ENCODE assay signal across 8 mouse cellular contexts in the genomic region with DNA sequence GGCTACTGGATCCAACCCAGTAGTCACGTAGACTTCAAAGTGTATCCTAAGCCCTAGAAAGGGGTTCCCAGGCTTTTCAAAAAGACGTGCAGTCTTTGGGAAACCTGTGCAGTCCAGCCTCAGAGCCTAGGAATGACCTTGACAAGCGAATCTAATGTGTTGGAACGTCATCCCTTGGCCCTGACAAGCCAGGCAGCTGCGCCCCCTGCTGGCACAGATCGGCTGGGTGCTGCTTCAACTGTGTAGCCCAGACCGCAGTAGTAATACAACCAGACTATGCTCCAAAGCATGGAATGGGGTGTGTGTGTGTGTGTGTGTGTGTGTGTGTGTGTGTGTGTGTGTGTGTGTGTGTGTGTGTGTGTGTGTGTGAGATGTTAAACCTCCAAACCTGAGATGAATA.
DNase-seq lines count a peak whose midpoint lies in the region; ATAC-seq and TF ChIP-seq lines count a peak whose summit lies in the region.

No protein-coding gene starts in this region.

- peak; percentile 73 for DNase-seq in c-Kit-positive CD71-positive TER-119-negative erythroid progenitor cells, embryonic 14.5 days (ENCODE audit: low read depth)
- DNase-seq in kidney, postnatal 25 days, result peak; percentile 81 to 90
- peak; percentile 61 to 66 (median 65) for DNase-seq in liver, embryonic 14.5 days (ENCODE audit: low read depth in 3 of 3, low spot score in 3 of 3)
- peak; percentile 42 for DNase-seq in testis, postnatal 14 days (ENCODE audit: low spot score)

- H3K4me2 ChIP-seq in forebrain, embryonic 13.5 days, result no peak overlapping the region
- no peak overlapping the region for H3K4me2 ChIP-seq in heart, embryonic 16.5 days (ENCODE audit: low read depth, low read length)
- H3K4me2 ChIP-seq in liver, embryonic 14.5 days (ENCODE audit: low read depth), result peak overlapping the region; percentile 36
- H3K4me2 ChIP-seq in neural tube, embryonic 14.5 days (ENCODE audit: low read depth, low read length), result no peak overlapping the region

- H3K27me3 ChIP-seq in E14TG2a.4 (ENCODE audit: insufficient read depth, low read length), result peaks cover 17% of the 10 kb centered on the region
- peaks cover 60% of the 10 kb centered on the region for H3K27me3 ChIP-seq in forebrain, embryonic 13.5 days
- H3K27me3 ChIP-seq in heart, embryonic 16.5 days (ENCODE audit: control insufficient read depth, insufficient read depth, low read length), result no peaks in the 10 kb centered on the region
- H3K27me3 ChIP-seq in liver, embryonic 14.5 days (ENCODE audit: control insufficient read depth, insufficient read depth, low read length), result no peaks in the 10 kb centered on the region
- no peaks in the 10 kb centered on the region for H3K27me3 ChIP-seq in neural tube, embryonic 14.5 days (ENCODE audit: control insufficient read depth, insufficient read depth, low read length)

- no peaks in the 10 kb centered on the region for H3K9me3 ChIP-seq in E14TG2a.4 (ENCODE audit: low read length)
- H3K9me3 ChIP-seq in forebrain, embryonic 13.5 days (replicated peaks), result no peaks in the 10 kb centered on the region
- no peaks in the 10 kb centered on the region for H3K9me3 ChIP-seq in heart, embryonic 16.5 days (replicated peaks; ENCODE audit: control insufficient read depth, low read length)
- H3K9me3 ChIP-seq in liver, embryonic 14.5 days (ENCODE audit: control insufficient read depth, low read length), result no peaks in the 10 kb centered on the region
- no peaks in the 10 kb centered on the region for H3K9me3 ChIP-seq in neural tube, embryonic 14.5 days (ENCODE audit: control insufficient read depth, low read length)

- no peak overlapping the region; the same call in 1 of the 2 replicates for H3K27ac ChIP-seq in forebrain, embryonic 13.5 days
- H3K27ac ChIP-seq in heart, embryonic 16.5 days (ENCODE audit: low read length), result peak overlapping the region; percentile 63
- no peak overlapping the region for H3K27ac ChIP-seq in liver, embryonic 14.5 days
- H3K27ac ChIP-seq in neural tube, embryonic 14.5 days (ENCODE audit: low read depth, low read length), result no peak overlapping the region; the same call in 1 of the 2 replicates

- peak; percentile 68 for TF ChIP-seq CTCF in E14TG2a.4 (conservative IDR thresholded peaks at IDR 0.05; ENCODE audit: low read length)
- TF ChIP-seq CTCF in liver, embryonic 14.5 days (IDR thresholded peaks at IDR 0.05; ENCODE audit: low read depth), result peak; percentile 99

- no peak overlapping the region for H3K4me3 ChIP-seq in E14TG2a.4 (replicated peaks; ENCODE audit: low read length)
- no peak overlapping the region for H3K4me3 ChIP-seq in forebrain, embryonic 13.5 days
- H3K4me3 ChIP-seq in heart, embryonic 16.5 days (ENCODE audit: low read length), result no peak overlapping the region
- H3K4me3 ChIP-seq in liver, embryonic 14.5 days (ENCODE audit: insufficient read depth in 1 of 2, low read depth in 2 of 2, low read length in 2 of 2), result no peak overlapping the region
- no peak overlapping the region for H3K4me3 ChIP-seq in neural tube, embryonic 14.5 days (ENCODE audit: low read depth, low read length)

- no peak for TF ChIP-seq EP300 in liver, embryonic 14.5 days (IDR thresholded peaks at IDR 0.05; ENCODE audit: low read depth)

- H3K9ac ChIP-seq in forebrain, embryonic 13.5 days, result no peak overlapping the region
- H3K9ac ChIP-seq in heart, embryonic 16.5 days (ENCODE audit: low read length), result no peak overlapping the region
- no peak overlapping the region for H3K9ac ChIP-seq in liver, embryonic 14.5 days (replicated peaks)
- no peak overlapping the region for H3K9ac ChIP-seq in neural tube, embryonic 14.5 days (replicated peaks; ENCODE audit: low read depth, low read length)

- peak; percentile 82 for ATAC-seq in forebrain, embryonic 13.5 days
- peak; percentile 81 for ATAC-seq in heart, embryonic 16.5 days (replicated peaks; ENCODE audit: extremely low read depth, insufficient read depth, low FRiP score)
- peak; percentile 79 for ATAC-seq in liver, embryonic 14.5 days (ENCODE audit: insufficient read depth)
- ATAC-seq in neural tube, embryonic 14.5 days (ENCODE audit: low read depth), result peak; percentile 83; the same call in 1 of the 2 replicates

- WGBS in forebrain, embryonic 13.5 days, result 13% methylated on average over 7 of the region's 7 CpGs
- 13% methylated on average over 7 of the region's 7 CpGs for WGBS in heart, embryonic 16.5 days
- WGBS in liver, embryonic 14.5 days (ENCODE audit: insufficient replicate concordance), result 12% methylated on average over 7 of the region's 7 CpGs
- 12% methylated on average over 7 of the region's 7 CpGs for WGBS in neural tube, embryonic 14.5 days

- peaks cover 8% of the 10 kb centered on the region for H3K4me1 ChIP-seq in E14TG2a.4 (replicated peaks; ENCODE audit: low read depth, low read length)
- H3K4me1 ChIP-seq in forebrain, embryonic 13.5 days, result peaks cover 28% of the 10 kb centered on the region
- H3K4me1 ChIP-seq in heart, embryonic 16.5 days (ENCODE audit: control insufficient read depth, insufficient read depth, low read length), result peaks cover 5% of the 10 kb centered on the region; the same call in 1 of the 2 replicates
- peaks cover 18 to 25% of the 10 kb centered on the region in 2 experiments for H3K4me1 ChIP-seq in liver, embryonic 14.5 days (replicated peaks; ENCODE audit: control insufficient read depth in 2 of 2, insufficient read depth in 2 of 2, low read length in 1 of 2)
- peaks cover 11% of the 10 kb centered on the region for H3K4me1 ChIP-seq in neural tube, embryonic 14.5 days (ENCODE audit: control insufficient read depth, insufficient read depth, low read length)

- H3K36me3 ChIP-seq in E14TG2a.4 (ENCODE audit: insufficient read depth, low read length), result no peaks in the 10 kb centered on the region
- no peaks in the 10 kb centered on the region for H3K36me3 ChIP-seq in forebrain, embryonic 13.5 days (ENCODE audit: poor library complexity, severe bottlenecking)
- no peaks in the 10 kb centered on the region for H3K36me3 ChIP-seq in heart, embryonic 16.5 days (ENCODE audit: control insufficient read depth, insufficient read depth)
- no peaks in the 10 kb centered on the region for H3K36me3 ChIP-seq in liver, embryonic 14.5 days (replicated peaks; ENCODE audit: control insufficient read depth, insufficient read depth, low read depth)
- H3K36me3 ChIP-seq in neural tube, embryonic 14.5 days (ENCODE audit: control insufficient read depth, insufficient read depth, low read length), result no peaks in the 10 kb centered on the region
